Mouse (Mus musculus): ENCODE results near the gene Ndc1. TPM values are rescaled to one million over a fixed set of nuclear protein-coding genes. Genes with fewer than 3 reads are reported as not detected.

Ndc1 gene
- polyA plus RNA-seq, 1 experiment from 2014 or later: 28.7 TPM

GRCm38 (mm10) chr4:107449519-107449918 lies 81.9 kb downstream of the Ndc1 start:
- no peak for ATAC-seq (ENCODE audit: low FRiP score)
- no peak overlapping the region for H3K9ac ChIP-seq
- H3K9me3 ChIP-seq (replicated peaks): no peaks in the 10 kb centered on the region
- peaks cover 6% of the 10 kb centered on the region; the same call in 1 of the 2 replicates for H3K27me3 ChIP-seq
- no peak overlapping the region for H3K4me3 ChIP-seq
- peaks cover 7% of the 10 kb centered on the region for H3K4me1 ChIP-seq
- H3K4me2 ChIP-seq (replicated peaks): no peak overlapping the region
- H3K36me3 ChIP-seq: no peaks in the 10 kb centered on the region
- no peak overlapping the region for H3K27ac ChIP-seq
- WGBS: 92% methylated on average over 13 of the region's 13 CpGs

- no peak overlapping the region for H3K4me3 ChIP-seq
- no peaks in the 10 kb centered on the region for H3K36me3 ChIP-seq
- 69% methylated on average over 18 of the region's 18 CpGs for WGBS
- no peaks in the 10 kb centered on the region for H3K9me3 ChIP-seq (replicated peaks)
- no peak overlapping the region for H3K27ac ChIP-seq
- no peak overlapping the region for H3K4me2 ChIP-seq (replicated peaks)
- peaks cover 11% of the 10 kb centered on the region for H3K4me1 ChIP-seq
- 0 out of 2 replicates have a peak, but pooled peaks cover 5% of the 10 kb centered on the region for H3K27me3 ChIP-seq
- no peak for ATAC-seq (ENCODE audit: low FRiP score)
- no peak overlapping the region for H3K9ac ChIP-seq
Observed at GRCm38 (mm10) chr4:107452266-107453015, 84.9 kb downstream of the Ndc1 start.

- 59% methylated on average over 16 of the region's 16 CpGs for WGBS
- 0 out of 2 replicates have a peak, but pooled peaks cover 5% of the 10 kb centered on the region for H3K27me3 ChIP-seq
Observed at GRCm38 (mm10) chr4:107453141-107453984, 85.8 kb downstream of the Ndc1 start.

GRCm38 (mm10) chr4:107457602-107458001 lies 90.0 kb downstream of the Ndc1 start:
- no peak for ATAC-seq (ENCODE audit: low FRiP score)
- 57% methylated on average over 12 of the region's 12 CpGs for whole genome bisulfite sequencing
- no peak overlapping the region for H3K9ac ChIP-seq

More at GRCm38 (mm10) chr4:107453141-107453984, 85.8 kb downstream of the Ndc1 start:
- Histone ChIP-seq H3K27ac (no peak overlapping the region), H3K4me2 (replicated peaks) (no peak overlapping the region), H3K4me1 (peaks cover 15% of the 10 kb centered on the region), H3K4me3 (no peak overlapping the region), H3K9me3 (replicated peaks) (no peaks in the 10 kb centered on the region), H3K9ac (no peak overlapping the region), H3K36me3 (no peaks in the 10 kb centered on the region)
- peak; percentile 72 for ATAC-seq (ENCODE audit: low FRiP score)

DNA sequence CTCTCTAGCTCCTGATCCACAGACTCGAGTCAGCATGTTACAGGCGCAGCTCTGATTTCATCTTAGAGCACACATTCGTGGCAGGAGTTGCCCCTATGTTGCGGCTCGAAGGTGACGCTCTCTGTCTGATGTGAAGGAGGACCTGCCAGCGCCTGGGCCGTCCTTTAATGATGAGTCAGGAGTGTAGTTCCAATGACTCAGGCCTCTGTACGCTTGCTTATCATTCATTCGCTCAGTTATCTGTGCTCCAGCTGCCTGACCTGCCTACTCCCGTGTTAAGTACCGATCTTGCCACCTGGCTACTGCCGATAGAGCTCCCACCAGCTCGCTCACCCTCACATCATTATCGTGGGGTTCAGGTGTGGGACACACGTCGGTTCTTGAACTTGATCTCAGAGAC lies 91.3 kb downstream of the Ndc1 start:
- Histone ChIP-seq H3K9ac (no peak overlapping the region), H3K4me1 (peaks cover 10% of the 10 kb centered on the region; the same call in 1 of the 2 replicates), H3K4me2 (replicated peaks) (no peak overlapping the region), H3K27me3 (no peaks in the 10 kb centered on the region), H3K4me3 (no peak overlapping the region), H3K27ac (no peak overlapping the region), H3K9me3 (replicated peaks) (no peaks in the 10 kb centered on the region), H3K36me3 (no peaks in the 10 kb centered on the region)
- 86% methylated on average over 17 of the region's 17 CpGs for whole genome bisulfite sequencing
- ATAC-seq (ENCODE audit: low FRiP score): no peak

More at GRCm38 (mm10) chr4:107457602-107458001, 90.0 kb downstream of the Ndc1 start:
- Histone ChIP-seq H3K4me1 (peaks cover 17% of the 10 kb centered on the region), H3K36me3 (no peaks in the 10 kb centered on the region), H3K4me2 (replicated peaks) (peak overlapping the region; percentile 28; the same call in 1 of the 2 replicates), H3K27ac (no peak overlapping the region), H3K4me3 (no peak overlapping the region), H3K9me3 (replicated peaks) (no peaks in the 10 kb centered on the region), H3K27me3 (0 out of 2 replicates have a peak, but pooled peaks cover 4% of the 10 kb centered on the region)

GRCm38 (mm10) chr4:107459461-107459860 lies 91.9 kb downstream of the Ndc1 start:
- no peak for ATAC-seq (ENCODE audit: low FRiP score)

GRCm38 (mm10) chr4:107460468-107460867 lies 92.9 kb downstream of the Ndc1 start:
- no peaks in the 10 kb centered on the region for H3K27me3 ChIP-seq
- no peak overlapping the region for H3K4me3 ChIP-seq
- H3K9ac ChIP-seq: no peak overlapping the region
- no peaks in the 10 kb centered on the region for H3K36me3 ChIP-seq
- WGBS: 73% methylated on average over 11 of the region's 11 CpGs
- no peaks in the 10 kb centered on the region for H3K9me3 ChIP-seq (replicated peaks)
- no peak overlapping the region for H3K4me2 ChIP-seq (replicated peaks)
- H3K27ac ChIP-seq: no peak overlapping the region
- H3K4me1 ChIP-seq: peaks cover 10% of the 10 kb centered on the region; the same call in 1 of the 2 replicates
- ATAC-seq (ENCODE audit: low FRiP score): no peak

More at GRCm38 (mm10) chr4:107459461-107459860, 91.9 kb downstream of the Ndc1 start:
- Histone ChIP-seq H3K9me3 (replicated peaks) (no peaks in the 10 kb centered on the region), H3K4me3 (no peak overlapping the region), H3K36me3 (no peaks in the 10 kb centered on the region), H3K4me2 (replicated peaks) (no peak overlapping the region), H3K4me1 (peaks cover 10% of the 10 kb centered on the region; the same call in 1 of the 2 replicates), H3K27me3 (no peaks in the 10 kb centered on the region), H3K27ac (no peak overlapping the region), H3K9ac (no peak overlapping the region)
- WGBS: 76% methylated on average over 2 of the region's 2 CpGs

Small RNAs within 50 kb of the gene (microRNA-seq; reads per million reads assigned to microRNA genes)
- not detected for gene Gm24804

Other genes with a start within 250 kb of the Ndc1 start
- gene Tmem59, start 189.4 kb upstream of the Ndc1 start, polyA plus RNA-seq (2016; fragmentation: Nextera tagmentation; extraction: Ambion mirVana): 390 and 391 TPM in 2 replicates
- gene Tceanc2, start 188.7 kb upstream of the Ndc1 start, polyA plus RNA-seq (2016; fragmentation: Nextera tagmentation; extraction: Ambion mirVana): 20.8 and 35.2 TPM in 2 replicates
- gene Ldlrad1, start 158.6 kb upstream of the Ndc1 start, polyA plus RNA-seq (2016; fragmentation: Nextera tagmentation; extraction: Ambion mirVana): not detected in 2 replicates
- gene Lrrc42, start 114.3 kb upstream of the Ndc1 start, polyA plus RNA-seq (2016; fragmentation: Nextera tagmentation; extraction: Ambion mirVana): 73.5 TPM in 2 replicates
- 42.7 and 44.3 TPM in 2 replicates for gene Hspb11, start 114.2 kb upstream of the Ndc1 start, polyA plus RNA-seq (2016; fragmentation: Nextera tagmentation; extraction: Ambion mirVana)
- not detected in 2 replicates for gene Dio1, start 60.6 kb upstream of the Ndc1 start, polyA plus RNA-seq (2016; fragmentation: Nextera tagmentation; extraction: Ambion mirVana)
- gene Yipf1, start 53.4 kb upstream of the Ndc1 start, polyA plus RNA-seq (2016; fragmentation: Nextera tagmentation; extraction: Ambion mirVana): 42.2 and 53.8 TPM in 2 replicates
- gene Glis1, start 66.8 kb downstream of the Ndc1 start, polyA plus RNA-seq (2016; fragmentation: Nextera tagmentation; extraction: Ambion mirVana): 5.9 and 8.9 TPM in 2 replicates